Mouse (Mus musculus) cerebellum, adult 8-10 months (tissue): ENCODE results near the gene Hes3.
A peak's percentile ranks its signal among the peaks of the same experiment; 100 is the strongest.

ENCODE experiments used
- DNase-seq: peaks from one replicate; pipeline ENCODE4 v3.0.0; 2022

The Hes3 gene

DNA sequence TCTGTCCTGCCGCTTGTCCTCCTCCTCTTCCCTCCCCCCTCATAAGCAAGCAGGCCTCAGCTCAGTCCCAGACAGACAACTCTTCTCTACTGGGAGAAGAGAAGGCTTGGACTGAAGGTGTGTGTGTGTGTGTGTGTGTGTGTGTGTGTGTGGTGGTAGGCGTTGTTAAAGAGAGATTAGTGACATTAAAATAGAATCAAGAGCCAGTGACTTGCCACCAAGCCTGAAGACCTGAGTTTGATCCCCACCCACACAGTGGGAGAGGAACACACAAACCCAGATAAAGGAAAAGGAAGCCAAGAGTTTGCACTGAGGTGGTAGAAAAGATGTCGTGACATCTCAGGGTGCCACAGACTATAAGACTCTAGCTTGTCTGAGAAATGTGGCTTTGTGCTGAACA lies 44.3 kb downstream of the Hes3 start:
- DNase-seq, result no peak

- no peak for DNase-seq
Measured at GRCm38 (mm10) chr4:152246011-152246410, 45.5 kb downstream of the Hes3 start.

GRCm38 (mm10) chr4:152244545-152245522 lies 46.6 kb downstream of the Hes3 start:
- no peak for DNase-seq

- DNase-seq, result peak; percentile 64
Measured at GRCm38 (mm10) chr4:152243969-152244368, 47.5 kb downstream of the Hes3 start.

- DNase-seq, result no peak
Measured at GRCm38 (mm10) chr4:152243241-152243891, 48.1 kb downstream of the Hes3 start.

- DNase-seq, result no peak
Measured at GRCm38 (mm10) chr4:152239974-152240373, 51.5 kb downstream of the Hes3 start.
